Mouse (Mus musculus): ENCODE measurements around the gene Ahcyl2.
"Not testable (repeated sequence)": the region's sequence is repeated elsewhere in the genome, so short reads cannot be mapped to it uniquely, and the experiment has no call there.

The Ahcyl2 gene

GRCm38 (mm10) chr6:29767813-29768660, at the start of gene Ahcyl2:
TSS of gene Ahcyl2 (plus strand) at chr6:29768011.
- peak; percentile 95 for DNase-seq (ENCODE audit: low spot score)

GRCm38 (mm10) chr6:29718894-29719329, 48.9 kb upstream of the Ahcyl2 start:
- peak; percentile 91 for DNase-seq (ENCODE audit: low spot score)

GRCm38 (mm10) chr6:29721890-29722289, 45.9 kb upstream of the Ahcyl2 start:
- no peak for DNase-seq (ENCODE audit: low spot score)

- no peak for DNase-seq (ENCODE audit: low spot score)
Observed at GRCm38 (mm10) chr6:29726576-29727200, 41.1 kb upstream of the Ahcyl2 start.

- DNase-seq (ENCODE audit: low spot score): no peak
Observed at GRCm38 (mm10) chr6:29728035-29728434, 39.8 kb upstream of the Ahcyl2 start.

- no peak for DNase-seq (ENCODE audit: low spot score)
Observed at GRCm38 (mm10) chr6:29729491-29729890, 38.3 kb upstream of the Ahcyl2 start.

GRCm38 (mm10) chr6:29735336-29735688, 32.5 kb upstream of the Ahcyl2 start, which contains the start of gene Smo:
TSS of gene Smo (plus strand) at chr6:29735503.
- DNase-seq (ENCODE audit: low spot score): peak; percentile 90

GRCm38 (mm10) chr6:29735689-29736451, 31.9 kb upstream of the Ahcyl2 start:
- peak; percentile 79 for DNase-seq (ENCODE audit: low spot score)

GRCm38 (mm10) chr6:29736610-29737458, 31.0 kb upstream of the Ahcyl2 start:
- no peak for DNase-seq (ENCODE audit: low spot score)

- DNase-seq (ENCODE audit: low spot score): no peak
Observed at GRCm38 (mm10) chr6:29751466-29752152, 16.2 kb upstream of the Ahcyl2 start.

- DNase-seq (ENCODE audit: low spot score): no peak
Observed at GRCm38 (mm10) chr6:29753336-29753735, 14.5 kb upstream of the Ahcyl2 start.

GRCm38 (mm10) chr6:29756001-29756400, 11.8 kb upstream of the Ahcyl2 start:
- no peak for DNase-seq (ENCODE audit: low spot score)

- no peak for DNase-seq (ENCODE audit: low spot score)
Observed at GRCm38 (mm10) chr6:29756476-29756875, 11.3 kb upstream of the Ahcyl2 start.

- peak; percentile 82 for DNase-seq (ENCODE audit: low spot score)
Observed at GRCm38 (mm10) chr6:29758417-29758816, 9.4 kb upstream of the Ahcyl2 start.

GRCm38 (mm10) chr6:29759012-29759679, 8.7 kb upstream of the Ahcyl2 start:
- no peak for DNase-seq (ENCODE audit: low spot score)

- not testable (repeated sequence) for DNase-seq (ENCODE audit: low spot score)
Observed at GRCm38 (mm10) chr6:29760397-29760796, 7.4 kb upstream of the Ahcyl2 start.

- DNase-seq (ENCODE audit: low spot score): no peak
Observed at GRCm38 (mm10) chr6:29761282-29761681, 6.5 kb upstream of the Ahcyl2 start.

- DNase-seq (ENCODE audit: low spot score): no peak
Observed at GRCm38 (mm10) chr6:29762524-29762923, 5.3 kb upstream of the Ahcyl2 start.

- no peak for DNase-seq (ENCODE audit: low spot score)
Observed at GRCm38 (mm10) chr6:29766874-29767273, 937 bp upstream of the Ahcyl2 start.

GRCm38 (mm10) chr6:29768791-29769441, 1.1 kb downstream of the Ahcyl2 start:
- peak; percentile 73 for DNase-seq (ENCODE audit: low spot score)
